Mouse (Mus musculus) myocyte (in vitro differentiated cells): ENCODE results near the gene Creld2.

ENCODE experiments used
- CEBPB ChIP-seq: IDR thresholded peaks from 2 replicates; pipeline ENCODE4 v1.6.1; 2011; ENCODE audit warnings: mild to moderate bottlenecking, moderate library complexity; ENCODE audit not compliant: poor library complexity, insufficient read depth, severe bottlenecking
- E2F4 ChIP-seq: IDR thresholded peaks from one replicate; pipeline ENCODE4 v1.6.1; 2011; ENCODE audit warnings: mild to moderate bottlenecking, control low read depth, moderate library complexity; ENCODE audit not compliant: insufficient read depth
- MAX ChIP-seq: IDR thresholded peaks from one replicate; pipeline ENCODE4 v1.6.1; 2011; ENCODE audit warnings: low read depth, mild to moderate bottlenecking, control low read depth
- MYOD1 ChIP-seq, 3 experiments: IDR thresholded peaks; one replicate each; pipeline ENCODE4 v1.6.1; 2011; ENCODE audit warnings: control low read depth in 2 of 3, low read depth in 2 of 3, mild to moderate bottlenecking in 2 of 3, moderate library complexity in 1 of 3; ENCODE audit not compliant: insufficient read length in 2 of 3, control insufficient read depth in 1 of 3
- MYOG ChIP-seq, 3 experiments: IDR thresholded peaks; one replicate each; pipeline ENCODE4 v1.6.1; 2011; ENCODE audit warnings: control low read depth in 2 of 3, low read depth in 2 of 3, mild to moderate bottlenecking in 2 of 3; ENCODE audit not compliant: insufficient read length in 2 of 3, control insufficient read depth in 1 of 3, insufficient read depth in 1 of 3
- POLR2A ChIP-seq: IDR thresholded peaks from one replicate; pipeline ENCODE4 v1.6.1; 2011; ENCODE audit warnings: low read depth, mild to moderate bottlenecking, control low read depth, moderate library complexity; ENCODE audit not compliant: insufficient read length
- POLR2AphosphoS2 ChIP-seq: IDR thresholded peaks from one replicate; pipeline ENCODE4 v1.6.1; 2011; ENCODE audit warnings: low read depth, control low read depth; ENCODE audit not compliant: insufficient read length
- REST ChIP-seq: IDR thresholded peaks from one replicate; pipeline ENCODE4 v1.6.1; 2011; ENCODE audit warnings: mild to moderate bottlenecking, control low read depth, moderate library complexity; ENCODE audit not compliant: insufficient read depth, insufficient read length
- SRF ChIP-seq: IDR thresholded peaks from one replicate; pipeline ENCODE4 v1.6.1; 2011; ENCODE audit warnings: low read depth; ENCODE audit not compliant: control insufficient read depth, insufficient read length
- TCF12 ChIP-seq: IDR thresholded peaks from one replicate; pipeline ENCODE4 v1.6.1; 2011; ENCODE audit warnings: mild to moderate bottlenecking, control low read depth; ENCODE audit not compliant: poor library complexity, insufficient read depth, severe bottlenecking
- TCF3 ChIP-seq: IDR thresholded peaks from one replicate; pipeline ENCODE4 v1.6.1; 2011; ENCODE audit warnings: low read depth, control low read depth; ENCODE audit not compliant: insufficient read length
- USF1 ChIP-seq: IDR thresholded peaks from one replicate; pipeline ENCODE4 v1.6.1; 2011; ENCODE audit warnings: low read depth, mild to moderate bottlenecking, control low read depth, moderate library complexity

DNA sequence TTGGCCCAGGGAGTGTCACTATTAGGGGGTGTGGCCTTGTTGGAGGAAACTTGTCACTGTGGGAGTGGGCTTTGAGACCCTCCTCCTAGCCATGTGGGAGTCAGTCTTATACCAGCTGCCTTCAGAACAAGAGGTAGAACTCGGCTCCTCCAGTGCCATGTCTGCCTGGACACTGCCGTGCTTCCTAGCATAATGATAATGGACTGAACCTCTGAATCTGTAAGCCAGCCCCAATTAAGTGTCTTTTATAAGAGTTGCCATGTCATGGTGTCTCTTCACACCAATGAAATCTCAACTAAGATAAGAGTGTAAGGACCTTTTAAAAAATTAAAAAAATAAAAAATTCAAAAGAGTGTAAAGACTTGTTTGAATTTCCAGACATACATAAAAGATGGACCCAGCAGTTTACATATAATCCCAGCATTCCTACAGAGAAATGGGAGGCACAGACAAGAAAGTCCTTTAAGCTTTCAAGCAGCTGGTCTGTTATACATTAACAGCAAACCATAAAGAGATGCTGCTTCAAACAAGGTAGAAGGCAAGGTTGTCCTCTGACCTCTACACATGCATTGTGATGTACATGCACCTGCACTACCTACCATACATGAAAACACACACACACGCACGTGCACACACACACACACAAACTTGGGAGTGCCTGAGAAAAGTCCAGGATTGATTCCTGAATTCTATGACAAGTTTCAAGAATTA lies 27.2 kb upstream of the Creld2 start:
- TF ChIP-seq MYOD1 (IDR thresholded peaks at IDR 0.05; ENCODE audit: control insufficient read depth in 1 of 3, insufficient read length in 2 of 3, low read depth in 2 of 3) (no peak), POLR2A (no peak), USF1 (no peak), POLR2AphosphoS2 (no peak), CEBPB (no peak), MAX (no peak), MYOG (IDR thresholded peaks at IDR 0.05; ENCODE audit: control insufficient read depth in 1 of 3, insufficient read depth in 1 of 3, insufficient read length in 2 of 3, low read depth in 2 of 3) (no peak), TCF12 (no peak), E2F4 (no peak), SRF (no peak), REST (no peak), TCF3 (no peak)
